Comparison of ENCODE assay signal across 22 mouse cellular contexts in genomic region chr7:34915555-34915954, GRCm38 (mm10). TPM values are rescaled to one million over a fixed set of nuclear protein-coding genes. Genes with fewer than 3 reads are reported as not detected.
DNase-seq lines count a peak whose midpoint lies in the region; ATAC-seq and TF ChIP-seq lines count a peak whose summit lies in the region.
"Had no signal": no experiment of that assay in that cellular context is flagged by ENCODE, and none has a peak within 500 bp of the region (broad histone marks: within the 10 kb centered on the region; RNA-seq: fewer than 3 reads in every experiment).

No protein-coding gene starts in this region.

- no peak overlapping the region for H3K4me2 ChIP-seq in lung, postnatal 0 days (replicated peaks; ENCODE audit: low read depth, low read length)
- H3K4me2 ChIP-seq: embryonic facial prominence, embryonic 12.5 days; forebrain, embryonic 15.5 days; heart, embryonic 11.5 days; heart, embryonic 15.5 days; hindbrain, embryonic 13.5 days had no signal

- H3K36me3 ChIP-seq in lung, postnatal 0 days (ENCODE audit: insufficient read depth, low read length) = no peaks in the 10 kb centered on the region
- H3K36me3 ChIP-seq: embryonic facial prominence, embryonic 12.5 days; forebrain, embryonic 15.5 days; heart, embryonic 15.5 days; hindbrain, embryonic 13.5 days had no signal

- H3K27ac ChIP-seq in lung, postnatal 0 days (ENCODE audit: low read length) = no peak overlapping the region
- H3K27ac ChIP-seq: embryonic facial prominence, embryonic 12.5 days; forebrain, embryonic 15.5 days; heart, adult 2 months; heart, embryonic 15.5 days; hindbrain, embryonic 13.5 days had no signal

- H3K4me3 ChIP-seq in lung, postnatal 0 days (ENCODE audit: low read depth, low read length) = no peak overlapping the region
- H3K4me3 ChIP-seq: embryonic facial prominence, embryonic 12.5 days; forebrain, embryonic 15.5 days; heart, adult 2 months; heart, embryonic 15.5 days; hindbrain, embryonic 13.5 days had no signal

- WGBS in lung, postnatal 0 days = 86% methylated on average over 5 of the region's 5 CpGs

- no peak overlapping the region for H3K9ac ChIP-seq in lung, postnatal 0 days (replicated peaks; ENCODE audit: low read depth)
- H3K9ac ChIP-seq: embryonic facial prominence, embryonic 12.5 days; forebrain, embryonic 15.5 days; heart, embryonic 15.5 days; hindbrain, embryonic 13.5 days had no signal

- H3K9me3 ChIP-seq in lung, postnatal 0 days (ENCODE audit: low read length) = no peaks in the 10 kb centered on the region
- H3K9me3 ChIP-seq: embryonic facial prominence, embryonic 12.5 days; forebrain, embryonic 15.5 days; G1E; heart, embryonic 15.5 days; hindbrain, embryonic 13.5 days had no signal

- no peak for TF ChIP-seq EP300 in lung, postnatal 0 days (IDR thresholded peaks at IDR 0.05)

- ATAC-seq in lung, postnatal 0 days = no peak
- ATAC-seq: CD4-positive, CD25-positive, alpha-beta regulatory T cell, adult 4 months; forebrain, embryonic 15.5 days had no signal

- peaks cover 5% of the 10 kb centered on the region; the same call in 1 of the 2 replicates for H3K4me1 ChIP-seq in lung, postnatal 0 days (ENCODE audit: insufficient read depth, low read depth, low read length)

- TF ChIP-seq CTCF in lung, postnatal 0 days (IDR thresholded peaks at IDR 0.05) = no peak

- peak; percentile 64 for DNase-seq in heart, adult 11 months
- DNase-seq in heart, adult 18-20 months = no peak
- DNase-seq in kidney, adult 8-10 months = peak; percentile 50 to 70
- DNase-seq in kidney, postnatal 4 days = no peak
- DNase-seq in kidney, postnatal 14 days = peak; percentile 20
- peak; percentile 70 for DNase-seq in yolk sac, embryonic 10.5 days (ENCODE audit: low spot score)
- DNase-seq in lung, postnatal 0 days (ENCODE audit: low spot score) = no peak
- DNase-seq: adrenal gland, adult 8-10 months; adrenal gland, postnatal 36 days; B cell, adult 2 months; cerebellum, adult 2 months; cerebellum, postnatal 10 days; gastrocnemius, postnatal 36 days; heart, adult 2 months; heart, postnatal 14 days had no signal

- no peaks in the 10 kb centered on the region for H3K27me3 ChIP-seq in lung, postnatal 0 days (replicated peaks; ENCODE audit: insufficient read depth, low read length)
- H3K27me3 ChIP-seq: embryonic facial prominence, embryonic 12.5 days; forebrain, embryonic 15.5 days; heart, embryonic 15.5 days; hindbrain, embryonic 13.5 days had no signal

RNA-seq across cellular contexts. Expression of gene Pepd, which starts 3.4 kb away (rescaled TPM):
- total RNA-seq in heart, adult 18-20 months (2021) = 10 to 100 TPM; 28.0 to 34.4 TPM
- polyA plus RNA-seq in lung, postnatal 0 days (2015; fragmentation: Nextera tagmentation; extraction: Ambion mirVana) = 44.5 and 54.8 TPM in 2 replicates

Comparison
In these comparisons a context has a peak if more than half of its experiments do, and no peak if none do; other contexts are left out.
1. DNase-seq: peak in heart, adult 11 months (single experiment), kidney, adult 8-10 months (2 of 2), kidney, postnatal 14 days (single experiment) and yolk sac, embryonic 10.5 days (single experiment); none in heart, adult 18-20 months (0 of 2), kidney, postnatal 4 days (0 of 2) and lung, postnatal 0 days (single experiment).